22 mouse cellular contexts compared by ENCODE assay signal in genomic region chr6:137343688-137344441, GRCm38 (mm10).
DNase-seq lines count a peak whose midpoint lies in the region; ATAC-seq and TF ChIP-seq lines count a peak whose summit lies in the region.
"Had no signal": no experiment of that assay in that cellular context is flagged by ENCODE, and none has a peak within 500 bp of the region (broad histone marks: within the 10 kb centered on the region; RNA-seq: fewer than 3 reads in every experiment).

No protein-coding gene starts in this region.

- H3K9me3 ChIP-seq in stomach, embryonic 15.5 days, result no peaks in the 10 kb centered on the region
- no peaks in the 10 kb centered on the region for H3K9me3 ChIP-seq in forebrain, embryonic 13.5 days (replicated peaks)
- H3K9me3 ChIP-seq: forebrain, embryonic 10.5 days; limb, embryonic 12.5 days; midbrain, embryonic 13.5 days; neural tube, embryonic 15.5 days had no signal

- no peak overlapping the region for H3K4me3 ChIP-seq in heart, adult 2 months
- no peak overlapping the region for H3K4me3 ChIP-seq in stomach, embryonic 15.5 days (replicated peaks)
- no peak overlapping the region for H3K4me3 ChIP-seq in forebrain, embryonic 13.5 days
- H3K4me3 ChIP-seq: forebrain, embryonic 10.5 days; limb, embryonic 12.5 days; midbrain, embryonic 13.5 days; neural tube, embryonic 15.5 days had no signal

- TF ChIP-seq EP300 in heart, adult 2 months (IDR thresholded peaks at IDR 0.05; ENCODE audit: insufficient read depth, low read depth, low read length), result no peak

- no peak overlapping the region for H3K4me2 ChIP-seq in stomach, embryonic 15.5 days
- H3K4me2 ChIP-seq in forebrain, embryonic 13.5 days, result no peak overlapping the region
- H3K4me2 ChIP-seq: limb, embryonic 12.5 days; midbrain, embryonic 13.5 days; neural tube, embryonic 15.5 days had no signal

- ATAC-seq in stomach, embryonic 15.5 days (ENCODE audit: insufficient read depth, low FRiP score, low read depth), result no peak; the same call in 1 of the 2 replicates
- ATAC-seq in forebrain, embryonic 13.5 days, result no peak
- ATAC-seq: activated CD4-positive, CD25-positive, alpha-beta regulatory T cell, adult 4 months; hindbrain, embryonic 16.5 days; midbrain, embryonic 13.5 days had no signal

- no peak overlapping the region for H3K9ac ChIP-seq in heart, adult 2 months (ENCODE audit: low read depth, low read length)
- no peak overlapping the region for H3K9ac ChIP-seq in stomach, embryonic 15.5 days
- H3K9ac ChIP-seq in forebrain, embryonic 13.5 days, result no peak overlapping the region
- H3K9ac ChIP-seq: limb, embryonic 12.5 days; liver, embryonic 14.5 days; midbrain, embryonic 13.5 days; neural tube, embryonic 15.5 days had no signal

- TF ChIP-seq POLR2A in heart, adult 2 months (IDR thresholded peaks at IDR 0.05; ENCODE audit: insufficient read depth, low read depth, low read length), result no peak

- 60% methylated on average over 5 of the region's 5 CpGs for WGBS in heart, adult 2 months
- 46% methylated on average over 5 of the region's 5 CpGs for WGBS in stomach, embryonic 15.5 days
- WGBS in forebrain, embryonic 13.5 days, result 37% methylated on average over 5 of the region's 5 CpGs

- H3K79me2 ChIP-seq in heart, adult 2 months (replicated peaks; ENCODE audit: control insufficient read depth, insufficient read depth, low read length), result no peaks in the 10 kb centered on the region

- no peaks in the 10 kb centered on the region for H3K36me3 ChIP-seq in heart, adult 2 months (ENCODE audit: control insufficient read depth, insufficient read depth, low read length)
- no peaks in the 10 kb centered on the region for H3K36me3 ChIP-seq in stomach, embryonic 15.5 days
- H3K36me3 ChIP-seq in forebrain, embryonic 13.5 days (ENCODE audit: poor library complexity, severe bottlenecking), result no peaks in the 10 kb centered on the region
- H3K36me3 ChIP-seq: forebrain, embryonic 10.5 days; G1E; limb, embryonic 12.5 days; midbrain, embryonic 13.5 days; neural tube, embryonic 15.5 days had no signal

- no peaks in the 10 kb centered on the region for H3K27me3 ChIP-seq in heart, adult 2 months (ENCODE audit: control insufficient read depth, insufficient read depth, low read length)
- no peaks in the 10 kb centered on the region for H3K27me3 ChIP-seq in stomach, embryonic 15.5 days (replicated peaks)
- no peaks in the 10 kb centered on the region for H3K27me3 ChIP-seq in forebrain, embryonic 13.5 days
- H3K27me3 ChIP-seq: limb, embryonic 12.5 days; midbrain, embryonic 13.5 days; neural tube, embryonic 15.5 days had no signal

- no peaks in the 10 kb centered on the region for H3K4me1 ChIP-seq in heart, adult 2 months (ENCODE audit: control insufficient read depth, insufficient read depth, low read length)
- H3K4me1 ChIP-seq in stomach, embryonic 15.5 days, result no peaks in the 10 kb centered on the region
- peaks cover 9% of the 10 kb centered on the region; the same call in 1 of the 2 replicates for H3K4me1 ChIP-seq in forebrain, embryonic 13.5 days
- H3K4me1 ChIP-seq: midbrain, embryonic 13.5 days had no signal

- no peak overlapping the region for H3K27ac ChIP-seq in heart, adult 2 months
- H3K27ac ChIP-seq in stomach, embryonic 15.5 days, result 0 out of 2 replicates have a peak overlapping the region, but pooled peaks have one; percentile 40
- H3K27ac ChIP-seq in forebrain, embryonic 13.5 days, result no peak overlapping the region
- H3K27ac ChIP-seq: forebrain, embryonic 10.5 days; limb, embryonic 12.5 days; liver, embryonic 14.5 days; midbrain, embryonic 13.5 days; neural tube, embryonic 15.5 days had no signal

- TF ChIP-seq CTCF in heart, adult 2 months (IDR thresholded peaks at IDR 0.05), result no peak

- DNase-seq in heart, adult 11 months, result peak; percentile 15
- DNase-seq in heart, adult 2 months, result no peak
- peak; percentile 21 for DNase-seq in kidney, postnatal 10 days
- no peak for DNase-seq in kidney, postnatal 14 days
- DNase-seq in lung, postnatal 4 days, result peak; percentile 9 to 30
- no peak for DNase-seq in lung, postnatal 25 days (ENCODE audit: low spot score)
- DNase-seq: adrenal gland, postnatal 14 days; cerebellum, adult 9-11 months; gastrocnemius, postnatal 10 days; heart, adult 18-20 months; heart, postnatal 36 days; thymus, adult 2 months had no signal

- intact Hi-C loops in heart, adult 2 months (cut with DNase I), result no loop called here

Comparison
In these comparisons a context has a peak if more than half of its experiments do, and no peak if none do; other contexts are left out.
1. DNase-seq: peak in heart, adult 11 months (single experiment), kidney, postnatal 10 days (single experiment) and lung, postnatal 4 days (2 of 2); none in heart, adult 2 months (0 of 2), kidney, postnatal 14 days (single experiment) and lung, postnatal 25 days (single experiment).